Mouse (Mus musculus): ENCODE measurements around the gene Entpd1.

DNA sequence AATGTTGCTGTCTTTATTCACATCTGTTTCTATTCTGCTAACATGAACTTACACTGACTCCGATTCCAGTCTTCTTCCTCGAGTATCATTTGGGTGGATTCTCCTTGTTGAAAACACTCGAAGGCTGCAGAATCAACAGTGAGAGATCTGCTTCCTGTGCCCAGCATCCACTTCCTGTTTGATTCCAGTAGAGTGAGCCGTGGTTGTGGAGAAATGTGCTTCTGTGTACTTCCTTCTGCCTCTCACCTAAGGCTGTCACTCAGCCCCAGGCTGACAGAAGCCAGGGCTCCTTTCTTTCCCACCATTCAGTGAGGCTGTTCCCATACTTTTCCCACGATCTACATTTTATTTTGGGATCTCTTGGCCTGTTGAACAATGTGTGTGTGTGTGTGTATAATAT lies 37.9 kb downstream of the Entpd1 start:
- TF ChIP-seq CTCF (IDR thresholded peaks at IDR 0.05; ENCODE audit: borderline replicate concordance, insufficient read depth, low read depth, low read length) (no peak), POLR2A (IDR thresholded peaks at IDR 0.05; ENCODE audit: borderline replicate concordance, insufficient read depth, low read length) (no peak)
